Comparison of ENCODE assay signal across 20 mouse cellular contexts in the genomic region with DNA sequence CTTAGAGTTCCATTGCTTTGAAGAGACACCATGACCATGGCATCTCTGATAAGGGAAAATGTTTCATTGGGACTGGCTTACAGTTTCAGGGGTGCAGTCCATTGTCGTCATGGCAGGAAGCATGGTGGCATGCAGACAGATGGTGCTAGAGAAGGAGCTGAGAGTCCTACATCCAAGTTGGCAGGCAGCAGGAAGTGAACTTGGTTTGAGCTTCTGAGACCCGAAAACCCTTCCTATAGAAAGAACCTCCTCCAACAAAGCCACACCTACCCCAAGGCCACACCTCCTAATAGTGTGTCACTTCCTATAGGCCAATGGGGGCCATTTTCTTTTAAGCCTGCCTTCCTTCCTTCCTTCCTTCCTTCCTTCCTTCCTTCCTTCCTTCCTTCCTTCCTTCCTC.
"Had no signal": no experiment of that assay in that cellular context is flagged by ENCODE, and none has a peak within 500 bp of the region (broad histone marks: within the 10 kb centered on the region; RNA-seq: fewer than 3 reads in every experiment).

No protein-coding gene starts in this region.

- H3K4me3 ChIP-seq: gastrocnemius, adult 2 months; heart, adult 2 months; heart, embryonic 13.5 days; heart, embryonic 15.5 days; hindbrain, embryonic 13.5 days; hindbrain, embryonic 15.5 days; kidney, embryonic 15.5 days; limb, embryonic 13.5 days; limb, embryonic 15.5 days; liver, embryonic 12.5 days had no signal

- H3K27me3 ChIP-seq: heart, embryonic 13.5 days; heart, embryonic 15.5 days; hindbrain, embryonic 13.5 days; hindbrain, embryonic 15.5 days; kidney, embryonic 15.5 days; limb, embryonic 13.5 days; limb, embryonic 15.5 days had no signal

- H3K27ac ChIP-seq: gastrocnemius, adult 2 months; heart, adult 2 months; heart, embryonic 15.5 days; hindbrain, embryonic 13.5 days; hindbrain, embryonic 15.5 days; hindbrain, postnatal 0 days; kidney, embryonic 15.5 days; kidney, postnatal 0 days; liver, embryonic 12.5 days had no signal

- DNase-seq: gastrocnemius, postnatal 10 days; gastrocnemius, postnatal 25 days; heart, postnatal 36 days; kidney, adult 9 months; layer of hippocampus, adult 9-11 months; layer of hippocampus, postnatal 36 days; left cerebral cortex, postnatal 4 days had no signal

- H3K36me3 ChIP-seq: heart, embryonic 13.5 days; heart, embryonic 15.5 days; hindbrain, embryonic 13.5 days; hindbrain, embryonic 15.5 days; kidney, embryonic 15.5 days; limb, embryonic 13.5 days; limb, embryonic 15.5 days; liver, embryonic 12.5 days had no signal

- H3K4me1 ChIP-seq: hindbrain, embryonic 15.5 days had no signal

- H3K9me3 ChIP-seq: heart, embryonic 13.5 days; heart, embryonic 15.5 days; hindbrain, embryonic 13.5 days; hindbrain, embryonic 15.5 days; kidney, embryonic 15.5 days; limb, embryonic 13.5 days; limb, embryonic 15.5 days; liver, embryonic 12.5 days had no signal

- ATAC-seq: hindbrain, postnatal 0 days; intestine, embryonic 16.5 days; liver, embryonic 12.5 days had no signal

- H3K9ac ChIP-seq: heart, embryonic 13.5 days; heart, embryonic 15.5 days; hindbrain, embryonic 13.5 days; hindbrain, embryonic 15.5 days; kidney, embryonic 15.5 days; limb, embryonic 13.5 days; limb, embryonic 15.5 days; liver, embryonic 12.5 days had no signal
